Mouse (Mus musculus) bone marrow, adult 2 months (tissue): Measurements from ENCODE around the gene Dynll1.

Source experiments
- CTCF ChIP-seq: fragments of 200-500 bp; IDR thresholded peaks from 2 replicates; pipeline ENCODE4 v1.5.1; 2011; ENCODE audit warnings: low read length, control low read depth; ENCODE audit not compliant: control insufficient read depth, insufficient read depth
- POLR2A ChIP-seq: fragments of 200-500 bp; IDR thresholded peaks from 2 replicates; pipeline ENCODE4 v1.6.1; 2011; ENCODE audit warnings: low read depth, mild to moderate bottlenecking, control low read depth, low read length, borderline replicate concordance; ENCODE audit not compliant: control insufficient read depth

DNA sequence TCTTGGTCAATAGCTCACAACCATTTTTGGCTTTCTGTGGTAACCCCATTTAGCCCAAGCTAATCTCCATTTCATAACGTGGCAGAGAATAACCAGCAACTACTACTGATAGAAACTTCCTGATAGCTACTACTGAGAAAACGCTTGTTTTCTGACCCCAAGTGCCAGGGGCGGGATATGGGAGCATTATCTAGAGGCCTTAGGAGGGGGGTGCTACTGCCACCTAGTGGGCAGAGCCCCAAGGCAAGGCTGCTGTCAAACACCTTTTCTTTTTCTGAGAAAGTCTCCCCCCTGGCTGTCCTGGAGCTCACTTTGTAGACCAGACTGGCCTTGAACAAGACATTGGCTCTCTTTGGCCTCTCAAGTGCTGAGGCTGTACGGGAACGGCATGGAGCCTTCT, 46.8 kb upstream of the Dynll1 start:
- no peak for TF ChIP-seq POLR2A
- TF ChIP-seq CTCF: peak; percentile 90
